Mouse (Mus musculus) right cerebral cortex, postnatal 14 days (tissue): ENCODE data around the gene Lipe.
"Not testable (repeated sequence)": the region's sequence is repeated elsewhere in the genome, so short reads cannot be mapped to it uniquely, and the experiment has no call there.

Experiments
- DNase-seq: peaks from one replicate; pipeline ENCODE4 v3.0.0; 2022

Gene Lipe

GRCm38 (mm10) chr7:25411861-25412260, 13.4 kb upstream of the Lipe start:
- no peak for DNase-seq

DNA sequence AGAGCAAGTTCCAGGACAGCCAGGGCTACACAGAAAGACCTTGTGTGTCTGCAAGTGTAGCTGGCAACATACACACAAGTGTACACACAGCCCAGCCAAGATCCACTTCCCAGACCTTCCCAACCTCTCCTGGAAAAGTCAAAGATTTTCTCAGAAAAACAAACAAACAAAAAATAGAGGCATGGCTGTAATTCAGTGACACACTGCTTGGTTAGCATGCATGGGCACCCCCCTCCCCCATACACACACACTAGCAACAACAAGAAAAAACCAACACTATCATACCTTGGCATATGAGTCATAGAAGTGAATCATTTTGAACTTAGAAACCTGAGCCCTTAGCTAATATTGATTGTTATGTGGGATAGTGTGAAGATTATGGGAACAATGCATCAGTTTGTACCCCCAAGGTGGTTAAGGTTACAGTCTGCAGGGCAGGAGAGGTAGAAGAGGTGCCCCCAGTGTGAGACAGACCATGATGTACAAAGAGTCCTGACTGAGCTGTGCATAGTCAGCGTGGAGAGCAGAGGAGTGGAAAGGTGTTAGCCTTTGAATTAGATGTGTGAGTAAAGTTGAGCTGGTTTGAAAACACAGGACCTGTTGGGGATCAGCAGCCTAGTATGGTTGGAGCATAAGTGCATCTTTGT, 12.6 kb upstream of the Lipe start:
- no peak for DNase-seq

GRCm38 (mm10) chr7:25409114-25409760, 10.7 kb upstream of the Lipe start:
- DNase-seq: no peak

GRCm38 (mm10) chr7:25406468-25406867, 8.0 kb upstream of the Lipe start:
- DNase-seq: no peak

GRCm38 (mm10) chr7:25402671-25403101, 4.2 kb upstream of the Lipe start:
- no peak for DNase-seq

DNA sequence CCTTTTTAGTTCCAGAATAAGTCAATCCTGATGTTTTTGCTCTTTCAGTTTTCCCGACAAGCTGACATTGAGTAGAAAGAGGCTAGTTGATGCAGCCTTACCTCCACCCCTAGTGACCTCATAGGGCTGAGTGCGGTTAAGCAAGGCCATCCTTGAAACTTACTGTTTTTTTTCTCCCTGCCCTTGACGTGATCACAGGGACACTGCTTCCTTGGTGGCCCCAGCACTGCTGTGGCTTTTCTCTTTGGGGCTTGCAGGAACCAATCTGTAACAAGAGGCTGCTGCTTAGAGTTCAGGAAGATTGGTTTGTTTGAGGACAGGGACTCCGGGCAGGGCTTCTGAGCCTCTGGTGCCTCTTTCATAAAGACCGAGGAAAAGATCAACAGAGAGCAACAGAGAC, 3.5 kb upstream of the Lipe start:
- no peak for DNase-seq

- DNase-seq: no peak
Measured at GRCm38 (mm10) chr7:25401551-25401950, 3.0 kb upstream of the Lipe start.

DNA sequence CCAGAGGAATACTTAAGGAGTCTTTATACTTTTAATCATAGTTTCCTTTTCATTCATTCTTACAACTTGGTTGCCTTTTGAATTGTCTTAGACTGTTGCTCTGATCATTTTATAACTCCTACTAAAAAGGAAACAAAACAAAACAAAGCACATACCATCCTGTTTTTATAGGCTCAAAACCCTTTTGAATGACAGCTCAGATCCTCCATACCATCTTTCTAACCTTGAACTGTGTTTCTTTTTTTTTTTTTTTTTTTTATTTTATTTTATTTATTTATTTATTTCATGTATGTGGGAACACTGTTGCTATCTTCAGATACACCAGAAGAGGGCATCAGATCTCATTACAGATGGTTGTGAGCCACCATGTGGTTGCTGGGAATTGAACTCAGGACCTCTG, 518 bp upstream of the Lipe start:
- not testable (repeated sequence) for DNase-seq

DNA sequence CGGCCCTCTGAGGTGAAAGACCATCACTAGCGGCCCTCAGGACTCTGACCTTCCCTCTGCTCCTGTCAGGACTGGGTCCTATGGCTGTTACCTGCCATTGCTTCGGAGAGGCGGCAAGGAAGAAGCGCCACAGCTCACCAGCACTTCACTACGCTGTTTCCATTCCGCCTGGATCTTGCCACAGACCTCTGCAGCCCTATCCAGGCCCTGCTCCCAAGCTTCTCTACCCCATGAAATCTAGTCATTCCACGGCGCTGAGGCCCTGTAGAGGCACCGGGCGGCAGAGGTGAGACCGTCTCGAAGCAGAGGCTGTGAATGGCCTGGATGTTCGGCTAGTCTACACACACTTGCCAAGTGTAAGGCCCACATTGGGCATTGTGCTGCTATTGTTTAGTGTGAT, 1.9 kb downstream of the Lipe start:
- no peak for DNase-seq

DNA sequence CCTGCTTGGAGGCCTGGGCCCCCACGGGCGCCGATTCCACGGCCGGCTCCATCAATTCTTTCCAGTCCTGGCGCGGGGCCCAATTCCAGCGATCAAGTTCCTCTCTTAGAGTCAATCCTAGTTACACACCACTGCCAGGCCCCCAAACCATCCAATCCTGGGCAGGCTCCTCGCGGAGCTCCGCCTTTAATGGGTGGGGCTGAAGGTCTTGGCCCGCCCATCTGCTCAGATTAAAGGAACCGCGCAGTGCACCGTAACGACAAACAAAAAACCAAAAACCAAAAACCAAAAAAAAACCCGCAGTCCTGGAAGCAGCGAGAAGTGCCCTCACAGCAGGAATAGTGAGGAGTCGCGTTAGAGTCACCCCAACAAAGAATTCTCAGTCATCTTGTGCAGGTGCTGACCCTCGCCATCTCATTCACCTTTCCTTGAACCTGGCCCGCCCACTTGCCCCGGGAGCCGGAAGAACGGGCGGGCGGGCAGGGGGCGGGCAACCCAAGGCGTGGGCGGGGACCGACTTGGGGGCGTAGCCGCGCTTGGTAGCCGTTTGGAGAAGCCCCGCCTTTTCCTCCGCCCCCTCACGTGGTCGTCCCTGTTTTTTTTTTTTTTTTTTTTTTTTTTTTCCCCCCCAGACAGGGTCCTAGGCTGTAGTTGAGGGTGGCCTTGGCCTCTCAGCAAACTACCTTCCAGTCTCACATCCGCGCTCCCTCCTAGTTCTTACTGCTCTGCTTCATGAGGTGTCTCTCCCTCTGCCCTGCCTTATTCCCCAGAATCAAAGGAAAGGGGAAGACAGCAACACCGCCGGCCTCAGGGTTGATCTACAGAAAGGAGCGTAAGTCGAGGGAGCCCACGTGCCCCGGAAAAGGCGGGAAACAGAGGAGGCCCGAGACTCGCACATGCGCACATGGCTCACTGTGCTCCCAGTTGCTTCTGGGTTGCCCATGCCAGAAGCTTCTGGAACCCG, 2.7 kb downstream of the Lipe start:
- DNase-seq: peak; percentile 99

DNA sequence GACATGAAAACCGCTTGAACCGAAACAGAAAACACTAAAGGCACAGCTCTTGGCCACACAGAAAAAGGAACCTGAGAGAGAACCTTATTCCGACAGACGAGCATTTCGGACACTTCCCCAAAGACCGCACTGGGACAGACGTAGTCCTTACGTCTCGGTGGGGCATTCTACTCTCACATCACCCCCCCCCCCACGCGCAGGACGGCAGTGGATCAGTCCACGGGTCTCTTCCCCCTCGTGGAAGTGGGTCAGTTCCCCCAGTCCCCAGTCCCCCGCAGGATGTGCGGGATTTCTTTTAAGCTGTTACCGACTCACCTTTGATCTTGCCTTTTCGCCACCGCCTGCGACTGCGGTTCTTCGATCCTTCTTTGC, 3.3 kb downstream of the Lipe start:
- no peak for DNase-seq

- DNase-seq: no peak
Measured at GRCm38 (mm10) chr7:25394754-25395153, 3.8 kb downstream of the Lipe start.

GRCm38 (mm10) chr7:25393451-25394210, 4.9 kb downstream of the Lipe start:
- DNase-seq: no peak

GRCm38 (mm10) chr7:25392851-25393250, 5.7 kb downstream of the Lipe start:
- no peak for DNase-seq

GRCm38 (mm10) chr7:25391856-25392453, 6.6 kb downstream of the Lipe start:
- no peak for DNase-seq

- DNase-seq: no peak
Measured at GRCm38 (mm10) chr7:25390986-25391385, 7.5 kb downstream of the Lipe start.

GRCm38 (mm10) chr7:25390054-25390770, 8.3 kb downstream of the Lipe start:
- DNase-seq: no peak

DNA sequence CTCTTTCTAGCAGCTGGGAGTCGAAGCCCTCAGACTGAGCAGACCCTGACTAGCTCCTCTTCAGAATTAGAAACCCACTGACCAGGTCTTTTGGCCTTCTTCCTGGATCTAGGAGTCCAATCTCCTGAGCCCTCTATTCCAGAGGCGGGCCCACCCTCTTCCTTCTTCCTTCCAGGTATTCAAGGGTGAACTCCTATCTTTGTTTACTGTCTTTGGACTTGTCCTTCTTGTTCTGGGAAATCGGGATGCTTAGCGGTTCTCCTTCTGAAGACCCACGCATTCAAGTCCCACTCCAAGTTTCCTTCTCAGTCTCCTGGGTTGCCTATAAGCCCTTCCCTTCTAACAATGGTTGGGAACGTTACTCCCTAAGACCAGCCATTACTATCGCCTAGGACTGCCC, 9.6 kb downstream of the Lipe start:
- no peak for DNase-seq

GRCm38 (mm10) chr7:25387811-25388440, 10.6 kb downstream of the Lipe start:
- no peak for DNase-seq

GRCm38 (mm10) chr7:25385850-25386555, 12.5 kb downstream of the Lipe start:
- DNase-seq: no peak

DNA sequence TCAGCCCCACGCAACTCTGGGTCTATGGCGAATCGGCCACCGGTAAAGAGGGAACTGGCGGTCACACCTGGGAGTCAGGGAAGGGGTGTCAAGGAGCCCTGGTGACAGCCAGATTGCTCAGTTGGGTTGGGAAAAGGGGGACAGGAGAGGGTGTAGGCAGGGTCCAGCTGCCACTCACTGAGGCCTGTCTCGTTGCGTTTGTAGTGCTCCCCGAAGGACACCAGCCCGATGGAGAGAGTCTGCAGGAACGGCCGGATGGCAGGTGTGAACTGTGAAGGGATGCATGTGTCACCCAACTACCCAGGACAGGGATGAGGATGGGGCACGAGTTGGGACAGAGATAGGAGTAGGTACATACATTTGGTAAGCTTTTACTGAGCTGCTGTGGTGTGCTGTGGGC, 13.3 kb downstream of the Lipe start:
- no peak for DNase-seq
